Mouse (Mus musculus): ENCODE measurements around the gene Inpp5a. TPM values are rescaled to one million over a fixed set of nuclear protein-coding genes. Genes with fewer than 3 reads are reported as not detected.
A peak's percentile ranks its signal among the peaks of the same experiment; 100 is the strongest.

Inpp5a gene
- total RNA-seq, 2 experiments from 2014 or later = 36.5 to 39.8 TPM

DNA sequence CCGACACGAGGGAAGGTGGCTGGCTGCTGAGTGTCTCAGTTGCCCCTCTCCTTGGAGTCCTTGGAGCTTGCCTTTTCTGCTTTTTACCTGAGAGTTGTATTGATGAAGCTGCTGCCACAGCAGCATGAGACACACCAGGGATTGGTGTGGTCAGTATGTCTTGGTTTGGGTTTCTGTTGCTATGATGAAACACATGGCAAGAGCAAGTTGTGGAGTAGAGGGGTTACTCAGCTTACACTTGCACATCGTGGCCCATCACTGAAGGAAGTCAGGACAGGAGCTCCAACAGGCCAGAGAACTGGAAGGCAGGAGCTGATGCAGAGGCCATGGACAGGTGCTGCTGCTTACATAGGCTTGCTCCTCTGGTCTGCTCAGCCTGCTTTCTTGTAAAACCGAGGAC lies 76.6 kb downstream of the Inpp5a start:
- no peak for DNase-seq
- intact Hi-C loops (cut with DNase I; ENCODE audit: low total_unique reads) = no loop called here

GRCm38 (mm10) chr7:139466484-139467176 lies 77.7 kb downstream of the Inpp5a start:
- no peak for DNase-seq
- intact Hi-C loops (cut with DNase I; ENCODE audit: low total_unique reads) = no loop called here

DNA sequence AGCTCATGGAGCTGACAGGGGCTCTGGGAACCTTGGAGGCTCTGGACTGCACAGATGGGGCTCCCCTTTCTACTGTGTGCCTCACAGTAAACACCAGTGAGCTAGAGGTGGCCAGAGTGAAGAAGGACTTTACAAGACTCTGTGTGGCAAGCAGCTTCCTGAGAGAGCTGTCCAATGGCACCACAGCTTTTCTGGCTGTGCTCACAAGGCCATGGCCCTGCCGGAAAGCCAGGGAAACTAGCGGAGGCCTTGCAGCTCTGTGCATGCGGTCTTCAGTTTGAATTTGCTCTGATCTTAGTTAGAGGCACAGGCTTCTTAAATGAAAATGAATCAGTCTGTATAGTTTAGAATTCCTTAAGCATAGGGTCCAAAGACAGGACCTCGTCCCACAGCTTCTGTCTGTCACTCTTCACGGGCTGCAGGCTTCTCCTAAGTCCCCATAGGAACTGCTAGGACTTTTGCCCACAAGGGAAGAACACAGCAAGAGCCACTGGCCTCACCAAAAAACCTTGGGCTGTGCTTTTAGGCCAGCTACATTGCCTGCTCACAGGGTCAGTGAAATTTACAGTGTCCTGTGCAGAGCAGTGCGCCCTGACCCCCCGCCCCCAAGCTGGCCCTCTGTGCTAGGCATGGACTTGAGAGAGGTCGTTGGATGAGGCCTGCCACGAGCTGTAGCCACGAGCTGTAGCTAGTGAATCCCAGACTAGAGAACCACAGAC lies 78.4 kb downstream of the Inpp5a start:
- DNase-seq = no peak
- intact Hi-C loops (cut with DNase I; ENCODE audit: low total_unique reads) = no loop called here

GRCm38 (mm10) chr7:139467896-139468279 lies 79.0 kb downstream of the Inpp5a start:
- DNase-seq = peak; percentile 52
- intact Hi-C loops (cut with DNase I; ENCODE audit: low total_unique reads) = no loop called here

- peak; percentile 38 for DNase-seq
- intact Hi-C loops (cut with DNase I; ENCODE audit: low total_unique reads) = no loop called here
Measured at GRCm38 (mm10) chr7:139468440-139468839, 79.5 kb downstream of the Inpp5a start.

- DNase-seq = no peak
- intact Hi-C loops (cut with DNase I; ENCODE audit: low total_unique reads) = no loop called here
Measured at GRCm38 (mm10) chr7:139469457-139469856, 80.5 kb downstream of the Inpp5a start.

GRCm38 (mm10) chr7:139470481-139470880 lies 81.6 kb downstream of the Inpp5a start:
- intact Hi-C loops (cut with DNase I; ENCODE audit: low total_unique reads) = loop anchor here (5.0 kb wide), 1 partner anchor 238 kb away; no protein-coding TSS in a partner anchor
- no peak for DNase-seq

GRCm38 (mm10) chr7:139472052-139472451 lies 83.1 kb downstream of the Inpp5a start:
- no peak for DNase-seq
- intact Hi-C loops (cut with DNase I; ENCODE audit: low total_unique reads) = loop anchor here (5.0 kb wide), 1 partner anchor 240 kb away; no protein-coding TSS in a partner anchor

DNA sequence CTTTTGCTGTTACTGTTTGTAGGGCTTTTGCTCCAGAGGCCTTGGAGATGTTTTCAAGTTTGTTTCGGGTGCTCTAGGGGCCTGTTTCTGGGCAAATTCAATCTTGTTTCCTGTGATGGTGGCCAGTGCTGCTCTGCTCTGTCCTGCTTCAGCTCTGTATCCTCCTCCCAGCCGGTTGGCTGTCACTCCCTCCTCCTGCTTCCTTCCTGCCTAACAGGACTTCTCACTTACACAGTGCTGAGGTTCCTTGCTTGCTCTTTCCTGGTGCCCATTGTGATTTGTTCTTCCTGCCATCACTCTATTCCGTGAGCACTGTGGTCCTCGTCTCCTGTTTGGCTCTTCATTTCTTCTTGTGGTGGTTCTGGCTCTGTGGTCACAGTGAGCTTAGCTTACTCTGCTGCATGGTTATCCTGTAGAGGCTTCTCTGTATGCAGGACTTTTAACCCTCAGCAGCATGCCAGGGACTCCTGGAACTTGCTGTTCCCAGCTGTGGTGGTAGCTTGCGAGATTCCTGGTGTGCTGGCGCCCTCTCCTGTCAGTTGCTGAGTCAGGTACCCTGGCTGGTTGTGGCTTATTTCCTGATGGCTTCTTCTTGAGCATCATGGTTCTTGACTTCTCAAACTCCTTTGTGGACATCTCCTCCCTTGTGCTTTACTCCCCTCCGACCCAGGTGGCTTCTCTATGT lies 84.1 kb downstream of the Inpp5a start:
- intact Hi-C loops (cut with DNase I; ENCODE audit: low total_unique reads) = loop anchor here (5.0 kb wide), 1 partner anchor 241 kb away; no protein-coding TSS in a partner anchor
- peak; percentile 88 for DNase-seq

- intact Hi-C loops (cut with DNase I; ENCODE audit: low total_unique reads) = loop anchor here (2.0 kb wide), 1 partner anchor 173 kb away; no protein-coding TSS in a partner anchor
- no peak for DNase-seq
Measured at GRCm38 (mm10) chr7:139475896-139476295, 87.0 kb downstream of the Inpp5a start.

- intact Hi-C loops (cut with DNase I; ENCODE audit: low total_unique reads) = no loop called here
- no peak for DNase-seq
Measured at GRCm38 (mm10) chr7:139476700-139477099, 87.8 kb downstream of the Inpp5a start.

- intact Hi-C loops (cut with DNase I; ENCODE audit: low total_unique reads) = no loop called here
- no peak for DNase-seq
Measured at GRCm38 (mm10) chr7:139477748-139478147, 88.8 kb downstream of the Inpp5a start.

DNA sequence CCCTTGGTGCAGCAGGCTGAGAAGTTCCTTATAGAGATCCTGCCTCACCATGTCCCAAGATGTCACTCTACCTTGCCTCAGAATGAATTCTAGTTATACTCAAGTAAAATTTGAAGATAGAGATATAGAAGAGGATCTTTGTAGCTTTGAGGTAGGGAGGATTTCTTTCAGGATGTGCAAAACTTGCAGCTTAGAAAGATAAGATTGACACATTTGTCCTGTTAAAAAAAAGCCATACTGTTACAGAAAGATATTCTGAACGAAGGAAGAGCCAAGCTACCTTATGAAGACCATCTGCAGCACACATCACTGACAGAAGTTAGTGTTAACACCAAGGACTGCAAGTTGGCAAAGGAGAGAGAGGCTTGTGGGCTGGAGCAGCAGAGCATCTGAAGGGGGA lies 90.2 kb downstream of the Inpp5a start:
- intact Hi-C loops (cut with DNase I; ENCODE audit: low total_unique reads) = no loop called here

GRCm38 (mm10) chr7:139479626-139480025 lies 90.7 kb downstream of the Inpp5a start:
- intact Hi-C loops (cut with DNase I; ENCODE audit: low total_unique reads) = no loop called here
- DNase-seq = no peak

More for the DNA sequence above, 90.2 kb downstream of the Inpp5a start:
- no peak for DNase-seq

DNA sequence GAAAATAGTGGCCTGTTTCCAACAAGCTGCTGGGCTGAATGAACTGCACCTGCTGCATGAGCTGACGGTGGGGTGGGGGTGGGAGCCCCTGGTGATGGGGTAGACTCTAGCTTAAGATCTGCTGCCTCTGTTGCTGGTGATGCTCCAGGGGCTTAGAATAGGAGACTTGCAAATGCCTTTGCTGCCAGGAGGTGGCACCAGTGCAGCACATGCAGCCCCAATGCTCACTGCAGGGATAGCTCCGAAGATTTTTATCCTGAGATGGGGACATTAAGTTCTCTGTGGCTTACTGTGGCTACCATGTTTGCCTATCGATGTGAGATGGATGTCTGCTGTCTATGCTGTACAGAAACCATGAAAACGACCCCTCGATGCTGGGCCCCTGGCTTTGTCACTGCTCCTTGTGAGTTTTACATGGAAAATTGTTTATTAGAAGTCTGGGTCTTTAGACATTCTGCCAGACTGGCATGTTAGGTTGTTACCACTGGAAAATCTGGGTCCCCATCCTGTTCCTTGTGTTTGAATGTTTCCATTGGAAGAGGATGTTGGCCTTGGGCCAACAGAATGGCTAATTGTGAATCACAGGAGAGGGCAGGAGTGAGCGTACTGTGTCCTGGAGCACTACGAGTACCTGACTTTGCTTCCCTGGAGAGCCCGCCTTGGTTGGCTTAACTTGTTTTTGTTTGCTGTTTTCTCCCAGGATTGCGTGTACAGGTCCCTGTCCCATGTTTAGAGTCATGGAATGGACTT lies 95.5 kb downstream of the Inpp5a start:
- intact Hi-C loops (cut with DNase I; ENCODE audit: low total_unique reads) = no loop called here
- DNase-seq = peak; percentile 40

GRCm38 (mm10) chr7:139489721-139490211 lies 100.9 kb downstream of the Inpp5a start:
- intact Hi-C loops (cut with DNase I; ENCODE audit: low total_unique reads) = no loop called here
- DNase-seq = no peak

DNA sequence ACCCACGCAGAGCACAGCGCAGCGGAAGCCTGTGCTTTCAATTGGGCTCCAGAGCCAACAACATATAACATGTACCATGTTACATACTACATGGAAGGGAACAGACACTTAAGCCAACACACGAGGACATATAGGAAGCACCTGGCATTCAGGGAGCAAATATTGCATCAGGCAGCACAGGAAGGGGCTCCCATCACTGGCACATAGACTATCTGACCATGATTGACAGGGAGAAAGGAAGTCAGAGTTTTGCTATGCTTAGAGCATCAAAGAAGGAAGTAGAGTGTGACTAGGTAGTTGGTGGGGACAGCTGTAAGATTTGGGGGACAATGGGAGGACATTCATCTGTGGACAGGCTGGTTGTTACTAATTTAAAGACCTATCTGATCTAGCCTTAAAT lies 103.4 kb downstream of the Inpp5a start:
- DNase-seq = no peak
- intact Hi-C loops (cut with DNase I; ENCODE audit: low total_unique reads) = no loop called here

- no peak for DNase-seq
- intact Hi-C loops (cut with DNase I; ENCODE audit: low total_unique reads) = no loop called here
Measured at GRCm38 (mm10) chr7:139492946-139493345, 104.0 kb downstream of the Inpp5a start.

DNA sequence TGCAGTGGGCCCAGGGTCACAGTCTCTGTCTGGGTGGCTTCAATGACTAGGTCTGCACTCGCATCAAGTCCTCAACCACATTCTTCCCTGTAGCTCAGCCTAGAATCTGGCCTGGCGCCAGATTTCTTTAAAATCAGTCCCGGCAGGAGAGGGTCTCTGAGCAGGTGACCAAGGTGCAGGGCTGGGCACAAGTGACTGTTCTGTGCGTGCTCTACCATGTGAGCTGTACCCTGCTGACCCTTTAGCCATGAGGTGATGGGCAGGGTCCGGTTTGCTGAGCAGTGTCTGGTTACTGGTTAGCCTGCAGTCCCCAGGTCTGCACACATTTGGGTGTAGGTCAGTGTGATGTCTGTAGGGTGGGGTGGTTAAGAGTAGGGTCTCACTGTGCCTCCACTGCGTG lies 106.9 kb downstream of the Inpp5a start:
- no peak for DNase-seq
- intact Hi-C loops (cut with DNase I; ENCODE audit: low total_unique reads) = loop anchor here (2.0 kb wide), 1 partner anchor 87 kb away; the partner anchor contains the start of gene Nkx6-2
